Mouse (Mus musculus): Measurements from ENCODE around the gene Dynlt1b. TPM values are rescaled to one million over a fixed set of nuclear protein-coding genes. Genes with fewer than 3 reads are reported as not detected.

Dynlt1b gene
- polyA plus RNA-seq, 1 experiment: not detected

Other genes starting within 250 kb of the Dynlt1b start
- gene Tmem181a, start 173.3 kb upstream of the Dynlt1b start, polyA plus RNA-seq (2012; ENCODE audit: insufficient read depth, insufficient read length, low replicate concordance, missing spikeins): 212 TPM in 1 of 2 replicates, not detected in the other
- gene Dynlt1a, start 112.6 kb upstream of the Dynlt1b start, polyA plus RNA-seq (2012; ENCODE audit: insufficient read depth, insufficient read length, low replicate concordance, missing spikeins): not detected in 2 replicates
- gene Dynlt1c, start 171.6 kb downstream of the Dynlt1b start, polyA plus RNA-seq (2012; ENCODE audit: insufficient read depth, insufficient read length, low replicate concordance, missing spikeins): not detected in 2 replicates
- not detected in 2 replicates for gene Dynlt1f, start 225.8 kb downstream of the Dynlt1b start, polyA plus RNA-seq (2012; ENCODE audit: insufficient read depth, insufficient read length, low replicate concordance, missing spikeins)
- gene Sytl3, start 229.0 kb downstream of the Dynlt1b start, polyA plus RNA-seq (2012; ENCODE audit: insufficient read depth, insufficient read length, low replicate concordance, missing spikeins): not detected in 2 replicates